Mouse (Mus musculus) adrenal gland (tissue): ENCODE measurements around the gene Cobl.

ENCODE experiments used
- intact Hi-C: fragments of 180-260 bp; cut with DNase I; formaldehyde crosslinking; loops from one replicate; pipeline ENCODE4 v1.15.1; 2025

Cobl gene

GRCm38 (mm10) chr11:12445222-12445621, 19.5 kb downstream of the Cobl start:
- intact Hi-C loops, result no loop called here

- intact Hi-C loops, result no loop called here
Observed at GRCm38 (mm10) chr11:12444215-12444614, 20.5 kb downstream of the Cobl start.

GRCm38 (mm10) chr11:12443614-12444013, 21.1 kb downstream of the Cobl start:
- intact Hi-C loops, result no loop called here

GRCm38 (mm10) chr11:12443185-12443584, 21.6 kb downstream of the Cobl start:
- intact Hi-C loops, result no loop called here

GRCm38 (mm10) chr11:12442283-12442682, 22.5 kb downstream of the Cobl start:
- intact Hi-C loops, result no loop called here

GRCm38 (mm10) chr11:12435905-12436304, 28.9 kb downstream of the Cobl start:
- intact Hi-C loops, result no loop called here

- intact Hi-C loops, result no loop called here
Observed at GRCm38 (mm10) chr11:12435018-12435417, 29.7 kb downstream of the Cobl start.

GRCm38 (mm10) chr11:12434597-12434996, 30.2 kb downstream of the Cobl start:
- intact Hi-C loops, result no loop called here

- intact Hi-C loops, result no loop called here
Observed at GRCm38 (mm10) chr11:12431911-12432310, 32.8 kb downstream of the Cobl start.

- intact Hi-C loops, result no loop called here
Observed at GRCm38 (mm10) chr11:12430231-12431041, 34.3 kb downstream of the Cobl start.

GRCm38 (mm10) chr11:12426746-12427145, 38.0 kb downstream of the Cobl start:
- intact Hi-C loops, result no loop called here

GRCm38 (mm10) chr11:12424205-12424604, 40.6 kb downstream of the Cobl start:
- intact Hi-C loops, result no loop called here

- intact Hi-C loops, result no loop called here
Observed at GRCm38 (mm10) chr11:12421183-12421582, 43.6 kb downstream of the Cobl start.

GRCm38 (mm10) chr11:12420146-12420545, 44.6 kb downstream of the Cobl start:
- intact Hi-C loops, result no loop called here

GRCm38 (mm10) chr11:12416899-12417298, 47.9 kb downstream of the Cobl start:
- intact Hi-C loops, result no loop called here

- intact Hi-C loops, result no loop called here
Observed at GRCm38 (mm10) chr11:12415329-12415728, 49.4 kb downstream of the Cobl start.

GRCm38 (mm10) chr11:12411950-12412349, 52.8 kb downstream of the Cobl start:
- intact Hi-C loops, result no loop called here

- intact Hi-C loops, result no loop called here
Observed at GRCm38 (mm10) chr11:12411075-12411807, 53.5 kb downstream of the Cobl start.

GRCm38 (mm10) chr11:12409463-12409862, 55.3 kb downstream of the Cobl start:
- intact Hi-C loops, result no loop called here

- intact Hi-C loops, result no loop called here
Observed at GRCm38 (mm10) chr11:12407834-12408233, 56.9 kb downstream of the Cobl start.

- intact Hi-C loops, result no loop called here
Observed at GRCm38 (mm10) chr11:12399903-12400302, 64.9 kb downstream of the Cobl start.

GRCm38 (mm10) chr11:12396196-12396595, 68.6 kb downstream of the Cobl start:
- intact Hi-C loops, result no loop called here

GRCm38 (mm10) chr11:12394701-12395100, 70.1 kb downstream of the Cobl start:
- intact Hi-C loops, result no loop called here
